Mouse (Mus musculus): ENCODE results near the gene Lcn4. TPM values are rescaled to one million over a fixed set of nuclear protein-coding genes. Genes with fewer than 3 reads are reported as not detected.

Lcn4 gene
- polyA plus RNA-seq, 2 experiments = not detected

DNA sequence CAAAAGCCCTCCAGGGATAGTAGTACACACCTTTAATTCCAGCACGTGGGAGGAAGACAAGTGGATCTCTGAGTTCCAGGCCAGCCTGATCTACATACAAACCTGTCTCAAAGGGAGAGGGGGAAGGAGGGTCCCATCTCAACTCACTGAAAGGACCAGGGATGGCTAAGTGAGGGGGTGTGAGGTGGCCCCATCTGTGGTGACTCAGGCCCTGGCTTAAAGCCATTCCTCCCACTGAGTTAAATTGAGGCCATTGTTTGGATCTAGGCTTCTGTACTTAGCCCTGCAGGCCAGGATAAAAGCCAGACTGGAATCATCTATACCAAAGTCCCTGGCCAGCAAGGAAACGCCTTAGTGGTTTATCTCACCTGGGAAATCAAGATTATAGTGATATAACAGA lies 49.8 kb downstream of the Lcn4 start:
- H3K9ac ChIP-seq (replicated peaks) = no peak overlapping the region
- 54% methylated on average over 2 of the region's 2 CpGs for WGBS (ENCODE audit: insufficient replicate concordance)

DNA sequence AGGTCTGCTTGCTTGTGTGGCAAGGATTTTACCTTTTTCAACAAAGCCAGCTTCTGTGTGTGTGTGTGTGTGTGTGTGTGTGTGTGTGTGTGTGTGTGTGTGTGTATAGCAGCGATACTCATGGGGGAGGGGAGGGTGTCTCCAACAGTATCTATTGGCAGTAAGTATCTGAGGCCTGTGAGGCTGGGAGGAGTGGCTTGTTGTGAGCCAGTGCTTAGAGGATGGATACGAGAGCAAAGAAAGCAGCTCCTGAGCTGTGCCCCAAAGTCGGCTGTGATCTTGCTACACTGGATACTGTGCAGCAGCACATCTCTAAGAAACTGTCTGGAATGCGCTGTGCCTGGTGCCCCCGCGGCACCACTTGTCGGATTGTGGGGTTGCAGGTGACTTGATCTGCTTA lies 53.2 kb downstream of the Lcn4 start:
- H3K4me2 ChIP-seq (ENCODE audit: low read depth) = no peak overlapping the region
- no peak overlapping the region for H3K9ac ChIP-seq (replicated peaks)
- H3K36me3 ChIP-seq (replicated peaks; ENCODE audit: control insufficient read depth, insufficient read depth, low read depth) = no peaks in the 10 kb centered on the region
- H3K9me3 ChIP-seq (ENCODE audit: control insufficient read depth, low read length) = no peaks in the 10 kb centered on the region
- no peak for TF ChIP-seq EP300 (IDR thresholded peaks at IDR 0.05; ENCODE audit: low read depth)
- TF ChIP-seq CTCF (IDR thresholded peaks at IDR 0.05; ENCODE audit: low read depth) = no peak
- H3K4me3 ChIP-seq (ENCODE audit: insufficient read depth in 1 of 2, low read depth in 2 of 2, low read length in 2 of 2) = no peak overlapping the region
- DNase-seq (ENCODE audit: low read depth in 3 of 3, low spot score in 3 of 3) (no peak), ATAC-seq (ENCODE audit: insufficient read depth) (no peak)
- WGBS (ENCODE audit: insufficient replicate concordance) = 58% methylated on average over 7 of the region's 7 CpGs
- no peak overlapping the region for H3K27ac ChIP-seq
- H3K27me3 ChIP-seq (ENCODE audit: control insufficient read depth, insufficient read depth, low read length) = no peaks in the 10 kb centered on the region
- no peaks in the 10 kb centered on the region for H3K4me1 ChIP-seq (replicated peaks; ENCODE audit: control insufficient read depth in 2 of 2, insufficient read depth in 2 of 2, low read length in 1 of 2)

More for the DNA sequence above, 49.8 kb downstream of the Lcn4 start:
- no peak for TF ChIP-seq EP300 (IDR thresholded peaks at IDR 0.05; ENCODE audit: low read depth)
- TF ChIP-seq CTCF (IDR thresholded peaks at IDR 0.05; ENCODE audit: low read depth) = no peak
- no peak for DNase-seq (ENCODE audit: low read depth in 3 of 3, low spot score in 3 of 3)
- no peak for ATAC-seq (ENCODE audit: insufficient read depth)
- H3K4me2 ChIP-seq (ENCODE audit: low read depth) = no peak overlapping the region
- no peaks in the 10 kb centered on the region for H3K4me1 ChIP-seq (replicated peaks; ENCODE audit: control insufficient read depth in 2 of 2, insufficient read depth in 2 of 2, low read length in 1 of 2)
- no peak overlapping the region for H3K4me3 ChIP-seq (ENCODE audit: insufficient read depth in 1 of 2, low read depth in 2 of 2, low read length in 2 of 2)
- H3K27me3 ChIP-seq (ENCODE audit: control insufficient read depth, insufficient read depth, low read length) = no peaks in the 10 kb centered on the region
- no peak overlapping the region for H3K27ac ChIP-seq
- no peaks in the 10 kb centered on the region for H3K9me3 ChIP-seq (ENCODE audit: control insufficient read depth, low read length)
- no peaks in the 10 kb centered on the region for H3K36me3 ChIP-seq (replicated peaks; ENCODE audit: control insufficient read depth, insufficient read depth, low read depth)

Other genes starting within 250 kb of the Lcn4 start
- 9.4 and 10.5 TPM in 2 replicates for gene Sec16a, start 226.1 kb downstream of the Lcn4 start, polyA plus RNA-seq (2012; rRNA removed)
- gene Sec16a, start 226.1 kb downstream of the Lcn4 start, polyA plus RNA-seq (2014; fragmentation: Nextera tagmentation; extraction: Ambion mirVana) = 9.3 and 10.7 TPM in 2 replicates
- gene Notch1, start 154.6 kb downstream of the Lcn4 start, polyA plus RNA-seq (2012; rRNA removed) = 1.7 and 1.8 TPM in 2 replicates
- gene Notch1, start 154.6 kb downstream of the Lcn4 start, polyA plus RNA-seq (2014; fragmentation: Nextera tagmentation; extraction: Ambion mirVana) = 2.1 and 2.3 TPM in 2 replicates
- gene Egfl7, start 91.3 kb downstream of the Lcn4 start, polyA plus RNA-seq (2012; rRNA removed) = 61.7 and 68.0 TPM in 2 replicates
- gene Egfl7, start 91.3 kb downstream of the Lcn4 start, polyA plus RNA-seq (2014; fragmentation: Nextera tagmentation; extraction: Ambion mirVana) = 46.8 and 47.6 TPM in 2 replicates
- not detected in 2 replicates for gene Gm20532, start 84.6 kb downstream of the Lcn4 start, polyA plus RNA-seq (2012; rRNA removed)
- gene Gm20532, start 84.6 kb downstream of the Lcn4 start, polyA plus RNA-seq (2014; fragmentation: Nextera tagmentation; extraction: Ambion mirVana) = not detected in 2 replicates
- 27.2 and 29.8 TPM in 2 replicates for gene Agpat2, start 66.9 kb downstream of the Lcn4 start, polyA plus RNA-seq (2012; rRNA removed)
- gene Agpat2, start 66.9 kb downstream of the Lcn4 start, polyA plus RNA-seq (2014; fragmentation: Nextera tagmentation; extraction: Ambion mirVana) = 31.4 and 32.8 TPM in 2 replicates
- gene Fam69b, start 42.8 kb downstream of the Lcn4 start, polyA plus RNA-seq (2012; rRNA removed) = 0.78 and 0.94 TPM in 2 replicates
- 0.70 and 0.78 TPM in 2 replicates for gene Fam69b, start 42.8 kb downstream of the Lcn4 start, polyA plus RNA-seq (2014; fragmentation: Nextera tagmentation; extraction: Ambion mirVana)
- not detected in 2 replicates for gene Abo, start 193.7 kb upstream of the Lcn4 start, polyA plus RNA-seq (2012; rRNA removed)
- not detected in 2 replicates for gene Abo, start 193.7 kb upstream of the Lcn4 start, polyA plus RNA-seq (2014; fragmentation: Nextera tagmentation; extraction: Ambion mirVana)
- 6.2 and 10.6 TPM in 2 replicates for gene Surf6, start 231.6 kb upstream of the Lcn4 start, polyA plus RNA-seq (2012; rRNA removed)
- gene Surf6, start 231.6 kb upstream of the Lcn4 start, polyA plus RNA-seq (2014; fragmentation: Nextera tagmentation; extraction: Ambion mirVana) = 6.3 and 7.1 TPM in 2 replicates
- 13.7 and 15.1 TPM in 2 replicates for gene Med22, start 239.4 kb upstream of the Lcn4 start, polyA plus RNA-seq (2012; rRNA removed)
- 10.4 and 11.4 TPM in 2 replicates for gene Med22, start 239.4 kb upstream of the Lcn4 start, polyA plus RNA-seq (2014; fragmentation: Nextera tagmentation; extraction: Ambion mirVana)
- gene Rpl7a, start 239.5 kb upstream of the Lcn4 start, polyA plus RNA-seq (2012; rRNA removed) = 909 and 1,309 TPM in 2 replicates
- 501 and 504 TPM in 2 replicates for gene Rpl7a, start 239.5 kb upstream of the Lcn4 start, polyA plus RNA-seq (2014; fragmentation: Nextera tagmentation; extraction: Ambion mirVana)
- gene Surf2, start 245.1 kb upstream of the Lcn4 start, polyA plus RNA-seq (2012; rRNA removed) = 21.0 and 27.2 TPM in 2 replicates
- gene Surf2, start 245.1 kb upstream of the Lcn4 start, polyA plus RNA-seq (2014; fragmentation: Nextera tagmentation; extraction: Ambion mirVana) = 20.0 and 21.7 TPM in 2 replicates
- 23.1 and 25.8 TPM in 2 replicates for gene Surf1, start 245.2 kb upstream of the Lcn4 start, polyA plus RNA-seq (2012; rRNA removed)
- gene Surf1, start 245.2 kb upstream of the Lcn4 start, polyA plus RNA-seq (2014; fragmentation: Nextera tagmentation; extraction: Ambion mirVana) = 31.7 and 33.9 TPM in 2 replicates

All from liver, embryonic 14.5 days (tissue).